Mouse (Mus musculus) spleen, postnatal 14 days (tissue): Measurements from ENCODE around the gene Lins1.

Experiments used
- DNase-seq, 2 experiments: peaks; one replicate each; pipeline ENCODE4 v3.0.0; 2021 to 2022; ENCODE audit warnings: low spot score in 2 of 2

Gene Lins1

DNA sequence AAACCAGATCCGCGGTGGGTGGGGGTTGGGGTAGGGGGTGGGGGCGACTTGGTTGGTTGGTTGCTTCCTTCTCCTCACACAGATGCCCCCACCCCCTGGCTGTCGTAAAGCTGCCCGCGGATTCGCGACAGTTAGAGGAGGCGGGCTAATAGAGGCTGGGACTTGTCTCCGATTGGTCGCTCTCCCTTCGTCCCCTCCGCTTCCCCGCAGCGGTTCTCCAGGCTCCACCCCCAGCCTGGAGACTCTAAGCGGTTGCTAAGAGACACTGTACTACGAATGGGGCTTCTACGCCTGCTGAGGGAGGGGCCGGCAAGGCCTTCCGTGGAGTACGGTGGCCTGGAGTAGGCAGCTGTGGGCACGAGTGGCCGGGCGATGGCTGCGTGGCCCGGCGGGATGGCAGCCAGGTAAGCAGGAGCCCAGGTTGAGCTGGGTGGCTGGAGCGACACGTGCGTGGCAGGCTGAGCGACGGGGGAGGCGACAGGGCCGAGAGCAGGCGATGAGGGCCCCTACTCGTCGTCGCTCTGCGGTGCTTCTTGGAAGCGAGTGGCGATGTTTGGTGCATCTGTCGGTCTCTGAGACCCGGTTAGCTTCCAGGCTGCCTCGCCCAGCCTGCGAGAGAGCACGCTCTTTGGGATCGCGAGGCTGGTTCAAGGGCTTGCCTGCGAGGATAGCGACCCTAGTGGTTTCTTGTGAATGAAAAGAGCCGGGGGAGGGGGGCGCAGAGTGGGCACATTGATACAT, at the start of gene Lins1:
Lins1 (plus strand) TSS at position 270 of the 741 bp plus-strand sequence.
- DNase-seq = peak; percentile 88 to 91

DNA sequence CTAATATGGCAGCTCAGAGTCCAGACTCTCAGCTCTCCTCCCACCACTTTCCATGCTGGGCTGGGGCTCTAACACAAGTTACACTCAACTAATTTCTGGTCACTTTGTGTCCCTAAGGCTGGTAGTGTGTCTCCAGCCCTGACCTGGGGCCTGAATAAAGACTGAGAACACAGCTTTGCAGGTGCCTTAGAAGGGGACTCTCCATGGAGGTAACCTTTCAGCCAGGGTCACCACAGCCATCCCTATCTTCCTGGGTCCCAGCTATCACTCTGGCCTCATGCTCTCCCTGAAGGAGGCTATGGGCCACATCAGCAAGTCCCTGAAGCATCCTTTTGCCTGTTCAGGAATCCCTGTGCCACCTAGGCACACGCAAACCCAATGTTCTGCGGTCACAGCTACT, 44.0 kb upstream of the Lins1 start:
- DNase-seq = no peak

DNA sequence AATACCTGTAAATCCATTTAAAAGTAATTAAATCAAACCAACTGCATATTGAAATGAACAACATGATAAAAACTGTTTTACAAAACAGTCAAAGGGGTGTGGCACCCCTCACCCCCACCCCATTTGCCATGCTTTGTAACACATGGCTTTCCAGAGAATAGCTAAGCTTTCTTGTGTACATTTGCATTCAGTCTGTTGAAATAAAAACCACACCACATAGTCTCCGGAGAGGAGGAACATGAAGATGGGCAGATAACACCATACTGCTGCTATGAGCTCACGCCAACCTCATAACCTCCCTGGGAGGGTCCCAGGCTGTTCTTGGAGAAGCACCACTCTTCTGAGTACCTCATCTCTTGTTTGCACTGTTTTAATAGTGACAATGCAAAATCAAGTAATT, 40.5 kb upstream of the Lins1 start:
- DNase-seq = no peak

GRCm38 (mm10) chr7:66650883-66651282, 38.8 kb upstream of the Lins1 start:
- no peak for DNase-seq

DNA sequence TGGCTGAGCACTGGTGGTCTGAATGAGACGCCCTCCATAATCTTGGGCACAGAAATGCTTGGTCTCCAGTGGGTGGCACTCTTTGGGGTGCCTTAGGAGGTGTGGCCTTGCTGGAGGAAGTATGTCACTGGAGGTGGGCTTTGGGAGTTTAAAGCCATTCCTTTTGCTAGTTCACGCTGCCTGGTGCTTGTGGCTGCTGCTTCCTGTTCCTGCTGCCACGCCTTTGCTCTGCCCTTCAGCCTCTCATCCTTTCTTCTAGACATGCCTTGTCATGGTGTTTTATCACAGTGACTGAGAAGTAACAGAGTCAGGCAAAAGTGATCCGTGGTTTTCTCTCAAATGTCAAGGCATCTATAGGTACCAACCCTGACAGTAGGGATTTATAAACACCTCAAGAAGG, 37.5 kb upstream of the Lins1 start:
- DNase-seq = no peak

- no peak for DNase-seq
Measured at GRCm38 (mm10) chr7:66653596-66653995, 36.1 kb upstream of the Lins1 start.

- no peak for DNase-seq
Measured at GRCm38 (mm10) chr7:66655471-66655870, 34.2 kb upstream of the Lins1 start.

GRCm38 (mm10) chr7:66660291-66660690, 29.4 kb upstream of the Lins1 start:
- no peak for DNase-seq

- DNase-seq = no peak
Measured at GRCm38 (mm10) chr7:66660972-66661371, 28.7 kb upstream of the Lins1 start.

GRCm38 (mm10) chr7:66661572-66661971, 28.1 kb upstream of the Lins1 start:
- DNase-seq = peak in 1 of 2 experiments; percentile 57

GRCm38 (mm10) chr7:66663548-66663947, 26.1 kb upstream of the Lins1 start:
- no peak for DNase-seq

DNA sequence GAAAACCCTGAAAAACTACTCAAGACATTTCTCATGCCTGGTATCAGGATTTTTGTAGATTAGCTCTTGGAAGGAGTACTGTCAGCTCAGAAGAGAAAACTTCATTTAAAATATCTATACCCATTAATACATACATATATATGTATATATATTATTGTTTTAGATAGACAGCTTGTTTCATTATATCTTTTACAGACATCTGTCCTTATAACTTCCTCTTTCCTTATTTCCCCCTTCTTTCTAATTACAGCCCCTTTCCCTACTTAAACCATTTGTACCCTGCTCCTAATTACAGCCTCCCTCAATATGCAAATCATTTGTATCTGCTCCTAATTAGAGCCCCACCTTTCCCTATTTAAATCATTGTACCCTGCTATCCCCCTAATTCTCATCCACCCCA, 22.6 kb upstream of the Lins1 start:
- DNase-seq = no peak

DNA sequence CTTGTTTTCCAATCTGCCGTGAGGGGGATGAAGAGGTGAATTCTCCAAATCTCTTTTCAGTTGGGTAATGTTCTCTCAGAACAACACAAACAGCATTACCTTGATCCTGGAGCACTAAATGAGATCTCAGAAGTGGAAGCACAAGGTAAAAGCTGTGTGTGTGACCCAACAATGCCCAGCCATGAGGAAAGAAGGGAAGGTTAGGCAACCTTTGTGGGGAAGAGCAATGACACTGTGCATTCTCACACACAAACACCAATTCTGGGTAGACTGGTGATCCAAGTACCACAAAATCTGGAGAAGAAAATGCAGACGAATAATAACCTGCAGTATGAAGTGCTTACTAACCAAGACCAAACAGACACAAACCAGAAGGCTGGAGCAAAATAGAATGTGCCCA, 13.9 kb upstream of the Lins1 start:
- DNase-seq = no peak

DNA sequence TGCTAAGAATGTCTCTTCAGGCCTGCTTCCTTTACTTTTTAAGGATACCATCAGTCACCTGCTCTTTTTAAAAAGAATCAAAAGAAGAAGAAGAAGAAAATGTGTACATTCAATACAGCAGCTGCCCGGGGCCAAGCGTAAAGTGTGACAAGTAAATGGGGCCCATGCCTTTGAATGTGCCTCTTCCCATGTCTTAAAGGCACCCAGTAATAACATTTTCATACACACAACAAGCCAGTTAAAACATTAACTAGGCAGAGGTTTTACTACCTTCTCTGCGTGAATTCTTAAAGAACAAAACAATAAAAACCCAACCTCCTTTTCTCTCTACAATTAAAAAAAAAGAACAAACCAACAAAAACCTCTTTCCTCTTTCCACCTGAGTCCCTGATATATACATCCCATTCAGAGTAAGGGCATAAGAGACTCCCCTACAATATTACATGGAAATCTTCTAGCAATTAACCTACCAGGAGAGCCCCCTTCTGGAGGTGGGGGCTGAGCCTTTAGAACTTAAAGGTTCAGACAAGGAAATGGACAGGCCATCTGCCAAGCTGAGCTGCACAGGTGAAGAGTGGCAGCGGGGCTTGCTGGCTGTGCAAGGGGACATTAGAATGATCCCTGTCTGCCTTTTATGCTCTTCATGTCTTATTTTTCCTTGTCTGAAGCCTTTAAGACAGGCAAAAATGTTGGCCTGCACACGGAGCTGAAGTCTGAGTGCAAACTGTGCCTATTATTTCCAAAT, 7.4 kb upstream of the Lins1 start:
- no peak for DNase-seq

- no peak for DNase-seq
Measured at GRCm38 (mm10) chr7:66688721-66689120, 968 bp upstream of the Lins1 start.

DNA sequence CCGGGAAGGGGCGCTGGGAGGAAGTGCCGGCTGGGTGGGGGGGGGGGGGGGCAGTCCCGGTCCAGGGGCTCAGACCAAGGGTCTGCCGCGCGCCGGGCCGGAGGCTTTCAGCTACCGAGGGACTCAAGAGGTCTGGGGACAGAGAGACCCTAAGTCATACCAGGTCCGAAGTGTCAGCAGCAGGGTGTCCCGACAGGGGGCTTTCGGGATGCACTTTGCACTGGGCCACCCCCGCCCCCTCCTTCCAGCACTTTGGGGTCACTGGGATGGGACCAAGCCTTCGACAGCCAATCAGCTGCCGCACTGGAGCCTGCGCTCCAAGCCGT, 432 bp upstream of the Lins1 start, which contains the start of gene Asb7:
Asb7 (minus strand) TSS at position 303 of the 326 bp plus-strand sequence.
- DNase-seq = no peak

DNA sequence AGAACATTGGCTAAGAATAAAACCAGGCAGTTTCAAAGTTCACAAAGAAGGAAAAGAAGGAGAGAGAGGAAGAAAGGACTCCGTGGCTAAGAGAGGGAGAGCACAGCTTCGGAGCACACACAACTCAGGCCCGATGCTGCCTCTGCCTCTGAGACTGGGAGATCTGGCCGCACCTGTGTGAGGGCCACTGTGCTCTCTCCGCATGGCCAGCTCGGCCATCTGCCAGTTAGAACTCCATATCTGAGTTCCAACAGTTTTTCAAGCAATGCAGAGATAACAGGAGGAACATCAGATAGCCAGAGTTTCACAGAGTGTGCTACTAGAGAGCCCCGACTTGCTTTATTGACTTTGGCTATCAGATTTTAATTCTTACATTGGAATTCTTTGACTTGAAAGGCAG, 4.8 kb downstream of the Lins1 start:
- no peak for DNase-seq

DNA sequence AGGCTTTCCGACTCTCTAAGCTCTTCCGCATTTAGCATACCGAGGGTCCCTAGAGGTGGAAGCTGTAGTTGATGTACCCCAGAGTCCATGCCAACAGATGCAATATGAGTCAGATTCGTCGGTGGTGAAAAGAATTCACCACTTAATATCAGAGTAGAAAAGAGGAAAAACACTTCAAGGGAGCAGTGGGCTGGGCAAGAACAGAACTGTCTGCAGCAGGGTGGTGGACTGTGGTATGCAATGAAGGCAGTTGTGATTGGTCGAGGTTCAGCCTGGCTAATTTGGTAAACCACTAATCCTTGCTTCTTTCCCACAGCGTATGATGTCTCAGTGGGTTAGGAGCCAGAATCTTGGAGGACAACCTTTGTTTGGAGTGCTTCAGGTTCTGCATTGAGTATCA, 13.0 kb downstream of the Lins1 start:
- no peak for DNase-seq

DNA sequence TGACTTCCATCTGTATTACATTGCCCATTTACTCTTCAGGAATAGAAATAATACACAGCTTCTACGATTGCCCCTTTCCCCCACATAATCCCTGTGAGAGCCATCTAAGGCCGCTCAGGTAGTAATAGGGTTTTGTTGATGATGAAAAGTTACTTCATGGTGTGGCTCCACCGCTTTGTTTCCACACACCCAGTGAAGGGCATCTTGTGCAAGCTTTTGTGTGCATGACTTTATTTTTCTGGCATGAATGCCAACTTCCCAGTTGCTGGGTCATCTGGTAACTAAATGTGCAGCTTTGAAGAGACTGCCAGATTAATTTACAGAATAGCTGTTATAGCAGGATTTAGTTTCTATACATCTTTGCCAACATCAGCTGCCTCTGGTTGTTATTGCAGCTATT, 14.9 kb downstream of the Lins1 start:
- no peak for DNase-seq

DNA sequence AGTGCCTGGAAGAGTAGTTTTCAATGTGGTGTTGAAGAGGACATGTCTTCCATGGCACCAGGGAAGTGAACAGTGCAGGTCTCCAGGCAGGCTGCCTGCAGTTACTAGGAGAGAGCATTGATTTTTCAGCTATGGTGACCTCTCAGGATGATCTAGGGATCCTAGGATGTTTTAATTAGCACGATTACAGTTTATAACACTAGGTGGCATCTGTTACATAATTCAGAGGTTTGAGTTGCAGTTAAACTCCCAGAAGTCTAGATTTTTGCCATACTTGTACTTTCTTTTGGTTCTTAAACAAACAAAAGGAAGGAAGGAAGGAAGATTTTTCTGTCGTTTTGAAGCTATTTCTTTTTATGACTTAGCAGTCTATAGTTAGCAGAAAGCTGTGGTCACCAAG, 21.5 kb downstream of the Lins1 start:
- no peak for DNase-seq

GRCm38 (mm10) chr7:66724514-66724913, 34.8 kb downstream of the Lins1 start:
- DNase-seq = no peak

- DNase-seq = no peak
Measured at GRCm38 (mm10) chr7:66724954-66725353, 35.3 kb downstream of the Lins1 start.

GRCm38 (mm10) chr7:66728072-66728471, 38.4 kb downstream of the Lins1 start:
- DNase-seq = no peak
